Mouse (Mus musculus) heart, postnatal 10 days (tissue): Measurements from ENCODE around the gene Meis1. TPM values are rescaled to one million over a fixed set of nuclear protein-coding genes. Genes with fewer than 3 reads are reported as not detected.

Experiments
- DNase-seq, 2 experiments: peaks; one replicate each; pipeline ENCODE4 v3.0.0; 2021
- intact Hi-C: fragments of 180-260 bp; cut with DNase I; formaldehyde crosslinking; loops from one replicate; pipeline ENCODE4 v1.15.1; 2025
- total RNA-seq, 2 experiments: library from RNA; stranded (reverse); gene quantifications; 2 replicates each; pipeline ENCODE4 v1.2.3; 2021

The Meis1 gene
- total RNA-seq, 2 experiments from 2014 or later: 26.9 to 44.1 TPM

GRCm38 (mm10) chr11:19015731-19016461 lies 2.9 kb downstream of the Meis1 start:
- intact Hi-C loops: no loop called here
- DNase-seq: peak; percentile 66 to 69

DNA sequence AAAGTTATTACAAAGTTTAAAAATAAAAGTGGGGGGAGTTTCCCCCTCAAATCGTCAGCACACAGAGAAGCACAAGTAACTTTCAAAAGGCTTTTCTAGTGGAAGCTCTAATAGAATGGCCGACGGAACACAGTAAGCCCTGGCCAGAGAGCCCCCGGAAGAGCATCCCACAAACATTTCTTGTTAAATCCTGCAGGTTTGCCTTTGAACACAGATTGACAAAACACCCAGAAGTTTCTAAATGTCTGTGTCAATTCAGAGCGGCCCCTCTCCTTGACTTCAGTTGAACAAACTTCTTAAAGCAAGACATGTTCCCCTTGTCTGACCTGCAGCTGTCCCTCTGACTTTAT lies 3.4 kb downstream of the Meis1 start:
- DNase-seq: no peak

GRCm38 (mm10) chr11:19014441-19015161 lies 4.2 kb downstream of the Meis1 start:
- intact Hi-C loops: no loop called here
- peak; percentile 66 to 75 for DNase-seq

More for the DNA sequence above, 3.4 kb downstream of the Meis1 start:
- intact Hi-C loops: no loop called here

GRCm38 (mm10) chr11:19014113-19014440 lies 4.7 kb downstream of the Meis1 start:
- intact Hi-C loops: no loop called here
- DNase-seq: no peak

DNA sequence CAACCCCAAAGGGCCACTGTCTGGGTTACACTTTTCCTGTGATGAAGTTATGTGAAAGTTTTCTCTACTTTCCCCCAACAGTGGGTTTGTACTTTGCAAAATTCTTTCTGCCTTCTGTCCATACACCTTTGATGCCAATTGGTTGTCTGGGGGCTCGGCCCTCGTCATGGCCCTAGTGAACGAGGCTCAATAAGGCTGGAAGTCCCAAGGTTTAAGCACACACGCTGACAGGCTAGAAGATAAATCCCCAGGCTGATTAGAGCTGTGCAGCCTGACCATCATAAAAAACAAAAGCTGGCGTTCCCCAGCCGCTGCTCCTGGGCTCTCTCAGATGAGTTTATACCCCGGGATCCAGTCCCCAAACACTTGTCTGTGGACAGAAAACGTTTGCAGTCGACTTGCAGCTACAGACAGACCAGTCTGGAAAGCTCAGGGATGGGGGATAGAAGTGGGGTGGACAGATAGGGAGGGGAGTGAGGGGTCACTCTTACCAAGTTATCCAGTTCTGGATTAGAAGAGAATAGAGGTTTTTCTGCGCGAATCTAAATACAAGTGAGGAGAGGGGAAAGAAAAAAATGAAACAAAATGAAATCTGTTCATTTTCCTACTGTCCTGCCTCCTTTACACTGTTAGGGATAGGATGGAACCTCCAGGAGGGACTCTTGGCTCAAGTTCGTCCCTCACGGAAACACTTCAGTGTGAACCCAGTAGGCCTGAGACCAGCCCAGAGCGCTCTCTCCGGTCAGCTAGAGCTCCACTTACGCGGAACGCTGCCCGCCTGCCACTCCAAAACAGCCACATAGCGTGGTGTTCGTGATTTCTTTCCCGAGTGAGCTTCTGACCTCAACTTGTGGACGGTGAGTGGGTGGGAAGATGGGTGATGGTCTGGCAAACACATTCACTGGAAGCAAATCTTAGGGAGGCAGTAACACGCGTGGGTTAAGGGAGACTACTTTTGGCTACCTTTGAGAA lies 5.4 kb downstream of the Meis1 start:
- peak; percentile 74 to 76 for DNase-seq
- intact Hi-C loops: no loop called here

GRCm38 (mm10) chr11:19012463-19013115 lies 6.2 kb downstream of the Meis1 start:
- DNase-seq: no peak
- intact Hi-C loops: no loop called here

- no peak for DNase-seq
- intact Hi-C loops: no loop called here
Observed at GRCm38 (mm10) chr11:19012001-19012400, 6.8 kb downstream of the Meis1 start.

GRCm38 (mm10) chr11:19011108-19011805 lies 7.5 kb downstream of the Meis1 start:
- DNase-seq: no peak
- intact Hi-C loops: no loop called here

- peak; percentile 71 to 75 for DNase-seq
- intact Hi-C loops: no loop called here
Observed at GRCm38 (mm10) chr11:19010396-19010811, 8.4 kb downstream of the Meis1 start.

- peak; percentile 51 to 58 for DNase-seq
- intact Hi-C loops: no loop called here
Observed at GRCm38 (mm10) chr11:19009536-19010395, 9.0 kb downstream of the Meis1 start.

- intact Hi-C loops: no loop called here
- DNase-seq: no peak
Observed at GRCm38 (mm10) chr11:19008610-19009384, 10.0 kb downstream of the Meis1 start.

GRCm38 (mm10) chr11:19007541-19008424 lies 11.0 kb downstream of the Meis1 start:
- peak; percentile 67 to 72 for DNase-seq
- intact Hi-C loops: no loop called here

DNA sequence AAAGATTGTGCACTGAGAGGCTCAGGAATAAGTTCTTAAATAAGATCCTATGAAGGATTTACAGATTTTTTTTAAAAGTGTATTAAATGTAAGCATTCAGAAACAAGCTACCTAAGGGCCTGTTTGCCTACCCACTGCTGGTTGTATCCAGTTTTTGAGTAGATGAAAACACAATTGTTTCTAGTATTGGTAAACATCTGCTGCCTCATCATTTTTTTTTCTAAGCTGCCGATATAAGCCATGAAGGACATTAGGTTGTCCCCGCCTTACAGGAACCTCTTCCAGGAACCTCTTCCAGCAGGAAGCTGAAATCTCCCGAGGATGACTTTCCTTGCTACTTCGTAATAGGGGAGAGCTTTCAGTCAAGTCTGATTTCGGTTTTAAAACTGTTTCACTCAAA lies 11.7 kb downstream of the Meis1 start:
- DNase-seq: no peak
- intact Hi-C loops: no loop called here

- DNase-seq: no peak
- intact Hi-C loops: no loop called here
Observed at GRCm38 (mm10) chr11:19005913-19006693, 12.7 kb downstream of the Meis1 start.

GRCm38 (mm10) chr11:19005007-19005912 lies 13.5 kb downstream of the Meis1 start:
- no peak for DNase-seq
- intact Hi-C loops: no loop called here

DNA sequence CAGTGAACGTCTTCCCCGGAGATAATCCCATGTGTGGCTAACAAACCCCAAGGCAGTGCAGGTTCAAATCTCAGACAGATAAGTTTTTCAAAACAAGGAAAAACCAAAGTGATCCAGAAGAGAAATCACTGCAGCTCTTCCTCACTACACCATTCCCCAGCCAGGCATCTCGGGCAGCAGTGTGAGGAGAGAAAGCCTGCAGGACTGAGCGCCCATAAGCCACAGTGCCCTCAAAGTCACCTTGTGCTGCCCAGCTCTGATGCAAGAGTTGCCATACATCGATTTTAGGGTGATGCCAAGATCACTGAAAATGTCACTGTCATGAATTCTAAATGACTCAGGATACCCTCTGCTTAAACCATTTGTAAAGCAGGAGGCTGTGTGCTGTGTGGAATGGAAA lies 15.7 kb downstream of the Meis1 start:
- DNase-seq: peak in 1 of 2 experiments; percentile 5
- intact Hi-C loops: no loop called here
